Mouse (Mus musculus) hindbrain, embryonic 16.5 days (tissue): ENCODE results near the gene Cir1. TPM values are rescaled to one million over a fixed set of nuclear protein-coding genes. Genes with fewer than 3 reads are reported as not detected.

Source experiments
- ATAC-seq: fragments of 200-750 bp; cut with Nextera tagmentation; 2 replicates; pipeline ENCODE4 v1.8.0; 2017; ENCODE audit warnings: moderate TSS enrichment, moderate library complexity
- H3K27ac ChIP-seq: fragments of 300-500 bp; sonication (generic); 2 replicates; pipeline ENCODE4 v1.5.1; 2014; ENCODE audit warnings: low read depth, mild to moderate bottlenecking, control low read depth, low read length, moderate library complexity
- H3K27me3 ChIP-seq: fragments of 300-500 bp; sonication (generic); replicated peaks from 2 replicates; pipeline ENCODE4 v1.6.1; 2014; ENCODE audit warnings: low read length; ENCODE audit not compliant: control insufficient read depth, insufficient read depth
- H3K36me3 ChIP-seq: fragments of 300-500 bp; sonication (generic); 2 replicates; pipeline ENCODE4 v1.6.1; 2014; ENCODE audit warnings: mild to moderate bottlenecking, low read length, moderate library complexity, mixed read lengths; ENCODE audit not compliant: control insufficient read depth, insufficient read depth
- H3K4me1 ChIP-seq: fragments of 300-500 bp; sonication (generic); 2 replicates; pipeline ENCODE4 v1.6.1; 2014; ENCODE audit warnings: low read depth, low read length; ENCODE audit not compliant: control insufficient read depth, insufficient read depth
- H3K4me2 ChIP-seq: fragments of 300-500 bp; sonication (generic); 2 replicates; pipeline ENCODE4 v1.6.1; 2014; ENCODE audit warnings: mild to moderate bottlenecking, low read length, control low read depth, moderate library complexity
- H3K4me3 ChIP-seq: fragments of 300-500 bp; sonication (generic); 2 replicates; pipeline ENCODE4 v1.5.1; 2014; ENCODE audit warnings: mild to moderate bottlenecking, low read length, control low read depth, moderate library complexity
- H3K9ac ChIP-seq: fragments of 300-500 bp; sonication (generic); 2 replicates; pipeline ENCODE4 v1.6.1; 2014; ENCODE audit warnings: low read depth, mild to moderate bottlenecking, control low read depth, low read length, moderate library complexity
- H3K9me3 ChIP-seq: fragments of 300-500 bp; sonication (generic); 2 replicates; pipeline ENCODE4 v1.6.1; 2014; ENCODE audit warnings: mild to moderate bottlenecking, low read length, moderate library complexity; ENCODE audit not compliant: control insufficient read depth
- WGBS: fragments of 180-500 bp; shearing (Covaris S2); extraction: QIAGEN DNeasy Blood & Tissue Kit; methylation state at CpG from one replicate; pipeline ENCODE4 v1.1.7; 2014; 5-methylcytosine and 5-hydroxymethylcytosine counted together
- polyA plus RNA-seq: library from polyadenylated mRNA; unstranded; fragments of >200 nt; fragmentation: Nextera tagmentation; extraction: Ambion mirVana; gene quantifications from 2 replicates; pipeline ENCODE4 v1.2.1, GENCODE M21; 2015

Cir1 gene
- polyA plus RNA-seq, 1 experiment from 2014 or later = 20.9 TPM

DNA sequence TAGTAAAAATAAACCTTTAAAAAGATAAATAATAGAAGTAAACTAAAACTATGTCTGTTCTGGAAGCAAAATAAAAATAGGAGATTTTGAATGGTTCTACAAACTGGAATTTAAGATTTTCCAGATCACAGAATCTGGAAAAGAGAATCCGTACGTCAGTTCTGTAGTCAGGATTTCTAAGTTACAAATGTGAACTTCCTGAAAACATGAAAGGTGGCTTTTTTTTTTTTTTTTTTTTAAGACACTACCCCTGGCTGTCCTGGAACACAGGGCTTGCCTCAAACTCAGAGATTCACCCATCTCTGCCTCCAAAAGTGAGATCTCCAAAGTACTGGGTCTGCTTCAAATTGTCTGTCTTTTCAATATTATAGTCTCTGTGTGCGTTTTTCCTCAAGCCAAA, 1.8 kb upstream of the Cir1 start:
- ATAC-seq = no peak
- H3K9me3 ChIP-seq = no peaks in the 10 kb centered on the region
- no peak overlapping the region for H3K4me2 ChIP-seq
- peaks cover 7% of the 10 kb centered on the region; the same call in 1 of the 2 replicates for H3K36me3 ChIP-seq
- peaks cover 12% of the 10 kb centered on the region for H3K4me1 ChIP-seq
- 92% methylated on average over 3 of the region's 3 CpGs for WGBS
- H3K9ac ChIP-seq = no peak overlapping the region
- H3K27me3 ChIP-seq = no peaks in the 10 kb centered on the region
- H3K4me3 ChIP-seq = no peak overlapping the region
- no peak overlapping the region for H3K27ac ChIP-seq

DNA sequence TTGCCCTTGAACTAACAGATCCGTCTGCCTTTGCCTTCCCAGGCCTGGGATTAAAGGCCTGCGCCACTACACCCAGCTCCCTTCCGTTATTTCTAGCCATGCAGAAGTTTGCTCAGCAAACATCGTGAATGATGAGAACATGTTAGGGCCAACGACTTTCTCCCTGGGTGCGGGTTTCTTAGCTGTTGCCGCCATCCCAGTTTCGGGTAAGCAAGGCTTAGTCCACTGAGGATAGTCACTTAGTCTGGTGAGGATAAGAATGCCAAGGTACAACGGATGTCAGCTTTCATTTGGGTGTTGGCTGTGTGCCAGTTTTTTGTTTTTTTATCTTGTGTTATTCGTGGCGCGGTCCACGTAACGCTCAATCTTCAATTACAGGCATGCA, 608 bp upstream of the Cir1 start:
- no peak overlapping the region; the same call in 1 of the 2 replicates for H3K27ac ChIP-seq
- WGBS = 43% methylated on average over 14 of the region's 14 CpGs
- ATAC-seq = peak; percentile 21; the same call in 1 of the 2 replicates

DNA sequence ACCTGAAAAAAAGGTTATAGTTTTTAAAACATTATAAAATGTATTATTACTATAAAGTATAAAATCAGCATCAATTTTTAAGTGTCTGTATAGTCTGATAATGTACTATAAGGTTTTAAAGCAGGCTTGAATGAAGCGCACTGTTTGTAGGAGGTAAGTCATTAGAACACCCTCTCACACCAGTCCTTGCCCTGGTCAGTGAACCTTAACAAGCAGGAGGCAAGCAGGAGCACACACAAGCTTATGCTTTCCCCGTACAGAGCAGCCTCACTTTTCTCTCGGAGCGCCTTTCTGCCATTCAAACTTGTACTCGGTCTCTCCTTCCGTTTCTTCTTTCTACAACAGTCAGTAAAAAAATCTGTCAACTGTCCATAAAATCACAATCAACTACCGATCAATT, 6.5 kb downstream of the Cir1 start:
- H3K36me3 ChIP-seq = peaks cover 32% of the 10 kb centered on the region
- no peaks in the 10 kb centered on the region for H3K27me3 ChIP-seq
- no peak overlapping the region for H3K4me3 ChIP-seq
- no peak for ATAC-seq
- no peak overlapping the region for H3K4me2 ChIP-seq
- no peak overlapping the region for H3K27ac ChIP-seq
- H3K4me1 ChIP-seq = peaks cover under 1% of the 10 kb centered on the region; the same call in 1 of the 2 replicates
- H3K9me3 ChIP-seq = no peaks in the 10 kb centered on the region
- WGBS = 91% methylated on average over 7 of the region's 7 CpGs
- no peak overlapping the region for H3K9ac ChIP-seq

More for the DNA sequence above, 608 bp upstream of the Cir1 start:
- H3K4me3 ChIP-seq = peak overlapping the region; percentile 76
- H3K4me1 ChIP-seq = peaks cover 12% of the 10 kb centered on the region
- H3K4me2 ChIP-seq = peak overlapping the region; percentile 61
- peak overlapping the region; percentile 72 for H3K9ac ChIP-seq
- H3K27me3 ChIP-seq = no peaks in the 10 kb centered on the region
- no peaks in the 10 kb centered on the region for H3K9me3 ChIP-seq
- peaks cover 13% of the 10 kb centered on the region for H3K36me3 ChIP-seq

DNA sequence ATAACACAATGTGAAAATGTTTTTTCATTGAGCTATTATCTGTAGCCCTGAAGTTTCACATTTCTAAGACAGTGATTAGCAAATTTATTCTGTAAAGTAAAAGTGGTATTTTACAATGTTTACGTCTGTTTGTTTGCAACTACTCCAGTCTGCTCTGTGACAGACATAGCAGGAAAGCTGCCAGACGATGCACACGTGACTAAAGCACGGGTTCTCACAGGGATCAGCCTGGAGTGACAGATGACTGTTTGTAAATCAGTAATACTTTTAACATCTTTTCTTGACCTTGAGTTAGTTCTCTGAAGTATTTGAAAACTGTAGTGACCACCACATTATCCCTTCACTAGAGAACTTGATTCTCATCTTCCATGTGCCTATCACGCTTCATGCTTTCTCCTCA, 8.0 kb downstream of the Cir1 start:
- no peak for ATAC-seq
- 92% methylated on average over 5 of the region's 5 CpGs for WGBS
- Histone ChIP-seq H3K27me3 (no peaks in the 10 kb centered on the region), H3K4me2 (no peak overlapping the region), H3K4me3 (no peak overlapping the region), H3K9ac (no peak overlapping the region), H3K27ac (no peak overlapping the region), H3K4me1 (no peaks in the 10 kb centered on the region), H3K36me3 (peaks cover 29% of the 10 kb centered on the region), H3K9me3 (no peaks in the 10 kb centered on the region)

DNA sequence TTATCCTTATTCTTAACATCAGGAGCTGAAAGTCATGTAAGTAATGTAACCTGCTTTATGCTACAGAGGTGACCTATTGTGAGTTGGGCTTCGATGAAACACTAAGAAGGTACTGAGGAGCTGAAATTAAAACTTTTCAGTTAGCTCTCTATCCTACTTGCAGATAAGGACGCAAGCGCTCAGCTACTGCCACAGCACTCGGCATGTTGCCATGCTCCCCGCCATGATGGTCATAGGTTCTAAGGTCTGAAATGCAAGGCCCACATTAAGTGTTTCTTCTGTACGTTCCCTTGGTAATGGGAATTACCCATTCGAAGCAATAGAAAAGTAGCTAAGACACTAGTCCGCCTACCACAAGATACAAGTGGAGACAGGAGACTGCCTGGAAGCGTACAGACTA, 9.8 kb downstream of the Cir1 start:
- WGBS = 95% methylated on average over 9 of the region's 9 CpGs
- Histone ChIP-seq H3K27ac (no peak overlapping the region), H3K4me1 (no peaks in the 10 kb centered on the region), H3K4me2 (no peak overlapping the region), H3K4me3 (no peak overlapping the region), H3K9ac (no peak overlapping the region), H3K36me3 (peaks cover 25% of the 10 kb centered on the region), H3K27me3 (no peaks in the 10 kb centered on the region), H3K9me3 (no peaks in the 10 kb centered on the region)
- ATAC-seq = no peak

DNA sequence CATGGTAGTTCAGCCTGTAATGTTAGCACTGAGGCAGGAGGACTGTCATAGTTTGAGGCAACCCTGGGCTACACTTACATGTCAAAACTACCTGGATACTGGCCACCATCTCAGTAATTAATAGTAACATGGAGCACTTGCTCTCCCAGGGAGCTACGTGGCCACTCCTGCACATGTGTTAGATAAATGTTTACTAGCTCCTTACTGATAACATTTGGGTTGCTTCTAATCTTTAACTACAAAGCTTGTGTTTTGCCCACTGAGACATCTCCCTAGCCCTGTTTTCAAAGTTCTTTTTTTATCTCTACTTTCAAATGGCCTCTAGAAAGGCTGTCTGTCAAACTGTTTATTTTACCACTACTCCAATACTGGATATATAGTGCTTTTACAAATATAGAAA, 10.5 kb downstream of the Cir1 start:
- no peaks in the 10 kb centered on the region for H3K27me3 ChIP-seq
- H3K36me3 ChIP-seq = peaks cover 22% of the 10 kb centered on the region
- no peaks in the 10 kb centered on the region for H3K9me3 ChIP-seq
- WGBS = 94% methylated on average over 1 of the region's 1 CpGs
- H3K4me1 ChIP-seq = no peaks in the 10 kb centered on the region
- no peak for ATAC-seq
- H3K4me2 ChIP-seq = no peak overlapping the region
- H3K9ac ChIP-seq = no peak overlapping the region
- no peak overlapping the region for H3K4me3 ChIP-seq
- no peak overlapping the region for H3K27ac ChIP-seq

DNA sequence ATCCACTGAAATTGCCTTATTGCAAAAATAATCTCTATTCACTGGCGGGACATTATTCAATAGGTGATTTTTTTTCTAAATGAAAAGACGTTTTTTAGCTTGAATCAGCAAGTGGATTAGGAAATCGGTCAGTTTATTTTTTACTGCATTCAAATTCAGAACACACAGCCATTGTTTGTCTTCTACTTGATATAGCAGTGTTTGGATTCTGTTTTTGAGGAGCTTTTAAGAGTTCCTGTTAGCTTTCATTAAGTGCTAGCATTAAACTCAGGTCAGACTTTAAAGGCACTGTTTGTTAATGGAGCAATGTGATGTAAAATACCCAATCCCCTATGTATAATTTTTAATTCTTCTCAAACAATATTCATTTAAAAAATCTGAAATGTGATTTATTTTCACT, 13.7 kb downstream of the Cir1 start:
- Histone ChIP-seq H3K27ac (no peak overlapping the region), H3K9ac (no peak overlapping the region), H3K4me3 (no peak overlapping the region), H3K4me2 (no peak overlapping the region), H3K9me3 (no peaks in the 10 kb centered on the region), H3K27me3 (no peaks in the 10 kb centered on the region), H3K4me1 (no peaks in the 10 kb centered on the region), H3K36me3 (peaks cover 12% of the 10 kb centered on the region; the same call in 1 of the 2 replicates)
- WGBS = 75% methylated on average over 3 of the region's 3 CpGs
- ATAC-seq = no peak

DNA sequence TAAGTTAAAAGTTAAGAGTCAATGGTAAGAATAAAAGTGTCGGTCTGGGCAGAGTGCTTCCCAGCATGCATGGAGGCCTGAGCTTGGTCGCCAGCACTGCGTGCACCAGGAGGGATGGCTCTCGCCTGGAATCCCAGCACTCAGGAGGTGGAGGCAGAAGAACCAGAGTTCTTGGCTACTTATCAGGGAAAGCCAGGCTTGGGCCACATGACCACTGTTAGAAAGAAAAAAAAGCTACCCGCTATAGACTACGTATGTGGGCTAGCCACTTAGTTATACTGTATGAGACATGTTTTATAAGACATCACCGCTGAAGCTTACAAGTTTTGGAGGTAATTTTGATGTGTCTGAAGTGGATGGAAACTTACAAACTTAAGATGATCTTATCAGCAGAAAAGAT, 14.3 kb downstream of the Cir1 start:
- no peak overlapping the region for H3K4me2 ChIP-seq
- H3K27ac ChIP-seq = no peak overlapping the region
- H3K9ac ChIP-seq = no peak overlapping the region
- WGBS = 81% methylated on average over 7 of the region's 7 CpGs
- no peak for ATAC-seq
- H3K4me1 ChIP-seq = no peaks in the 10 kb centered on the region
- no peaks in the 10 kb centered on the region for H3K9me3 ChIP-seq
- peaks cover 12% of the 10 kb centered on the region; the same call in 1 of the 2 replicates for H3K36me3 ChIP-seq
- H3K4me3 ChIP-seq = no peak overlapping the region
- H3K27me3 ChIP-seq = no peaks in the 10 kb centered on the region

DNA sequence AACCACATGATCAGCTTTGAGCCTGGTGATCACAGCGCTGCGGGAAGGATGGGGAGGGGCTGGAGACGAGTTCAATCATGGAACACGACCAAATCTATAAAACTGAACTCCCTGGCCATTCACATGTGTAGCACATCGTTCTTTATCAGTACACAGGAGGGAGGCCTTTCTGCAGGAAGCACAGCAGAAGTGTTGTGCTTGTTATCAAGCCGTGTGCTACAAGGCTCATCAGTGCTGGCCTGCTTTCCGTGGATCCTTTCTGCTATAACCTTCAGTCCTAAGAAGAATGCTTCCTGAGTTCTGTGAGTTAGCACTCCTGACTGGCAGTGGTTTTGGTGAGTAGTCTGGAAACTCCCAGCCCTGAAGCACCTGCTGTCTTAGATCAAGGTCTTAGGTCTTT, 17.5 kb downstream of the Cir1 start:
- Histone ChIP-seq H3K27me3 (no peaks in the 10 kb centered on the region), H3K9ac (no peak overlapping the region), H3K36me3 (peaks cover 8% of the 10 kb centered on the region; the same call in 1 of the 2 replicates), H3K9me3 (no peaks in the 10 kb centered on the region), H3K4me3 (no peak overlapping the region), H3K4me2 (no peak overlapping the region), H3K4me1 (no peaks in the 10 kb centered on the region), H3K27ac (no peak overlapping the region)
- 87% methylated on average over 7 of the region's 7 CpGs for WGBS
- ATAC-seq = no peak

DNA sequence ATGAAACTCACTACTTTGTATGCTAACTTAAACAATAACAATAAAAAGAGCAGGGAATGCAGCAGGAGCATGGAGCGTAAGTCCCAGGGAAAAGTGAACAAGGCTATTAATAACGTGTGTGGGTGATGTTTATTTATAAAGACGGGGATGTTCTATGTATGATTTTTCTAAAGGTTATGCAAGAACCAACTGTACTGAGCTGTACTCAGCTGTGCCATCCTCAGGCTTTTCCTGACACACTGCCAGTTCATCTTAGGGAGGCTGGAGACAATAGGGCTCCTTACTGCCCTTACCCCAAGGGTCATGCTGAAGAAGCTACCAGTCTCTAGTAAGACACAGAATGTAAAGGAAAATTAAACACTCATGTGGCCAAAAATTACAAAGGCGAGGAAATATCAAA, 21.4 kb downstream of the Cir1 start:
- Histone ChIP-seq H3K36me3 (peaks cover 6% of the 10 kb centered on the region; the same call in 1 of the 2 replicates), H3K27me3 (no peaks in the 10 kb centered on the region), H3K4me2 (no peak overlapping the region), H3K4me1 (no peaks in the 10 kb centered on the region), H3K9ac (no peak overlapping the region), H3K4me3 (no peak overlapping the region), H3K27ac (no peak overlapping the region), H3K9me3 (no peaks in the 10 kb centered on the region)
- 89% methylated on average over 4 of the region's 4 CpGs for WGBS
- ATAC-seq = no peak
